Mouse (Mus musculus) liver, embryonic 12.5 days (tissue): Measurements from ENCODE around the gene Bcl11a. TPM values are rescaled to one million over a fixed set of nuclear protein-coding genes. Genes with fewer than 3 reads are reported as not detected.
"Not testable (repeated sequence)": the region's sequence is repeated elsewhere in the genome, so short reads cannot be mapped to it uniquely, and the experiment has no call there.

Source experiments
- ATAC-seq: fragments of 200-750 bp; cut with Nextera tagmentation; 2 replicates; pipeline ENCODE4 v1.8.0; 2017; ENCODE audit warnings: moderate number of reproducible peaks, mild to moderate bottlenecking, moderate library complexity
- H3K27ac ChIP-seq: fragments of 300-500 bp; sonication (generic); 2 replicates; pipeline ENCODE4 v1.5.1; 2016; ENCODE audit warnings: mild to moderate bottlenecking
- H3K27me3 ChIP-seq: fragments of 300-500 bp; sonication (generic); replicated peaks from 2 replicates; pipeline ENCODE4 v1.6.1; 2016; ENCODE audit warnings: mild to moderate bottlenecking, moderate library complexity
- H3K36me3 ChIP-seq: fragments of 300-500 bp; sonication (generic); 2 replicates; pipeline ENCODE4 v1.6.1; 2016; ENCODE audit warnings: mild to moderate bottlenecking, moderate library complexity
- H3K4me1 ChIP-seq: fragments of 300-500 bp; sonication (generic); 2 replicates; pipeline ENCODE4 v1.6.1; 2016
- H3K4me2 ChIP-seq: fragments of 300-500 bp; sonication (generic); 2 replicates; pipeline ENCODE4 v1.6.1; 2016; ENCODE audit warnings: mild to moderate bottlenecking, moderate library complexity
- H3K4me3 ChIP-seq: fragments of 300-500 bp; sonication (generic); 2 replicates; pipeline ENCODE4 v1.5.1; 2016; ENCODE audit warnings: mild to moderate bottlenecking, moderate library complexity
- H3K9ac ChIP-seq: fragments of 300-500 bp; sonication (generic); 2 replicates; pipeline ENCODE4 v1.6.1; 2016; ENCODE audit warnings: mild to moderate bottlenecking, moderate library complexity
- H3K9me3 ChIP-seq: fragments of 300-500 bp; sonication (generic); replicated peaks from 2 replicates; pipeline ENCODE4 v1.6.1; 2016; ENCODE audit warnings: mild to moderate bottlenecking, moderate library complexity
- WGBS: fragments of 180-500 bp; shearing (Covaris S2); methylation state at CpG from one replicate; pipeline ENCODE4 v1.1.7; 2016; ENCODE audit not compliant: insufficient replicate concordance; 5-methylcytosine and 5-hydroxymethylcytosine counted together
- polyA plus RNA-seq: library from polyadenylated mRNA; unstranded; fragments of >200 nt; fragmentation: Nextera tagmentation; extraction: Ambion mirVana; gene quantifications from 2 replicates; pipeline ENCODE4 v1.2.1, GENCODE M21; 2016

The Bcl11a gene
- polyA plus RNA-seq, 1 experiment from 2014 or later = 53.4 TPM

DNA sequence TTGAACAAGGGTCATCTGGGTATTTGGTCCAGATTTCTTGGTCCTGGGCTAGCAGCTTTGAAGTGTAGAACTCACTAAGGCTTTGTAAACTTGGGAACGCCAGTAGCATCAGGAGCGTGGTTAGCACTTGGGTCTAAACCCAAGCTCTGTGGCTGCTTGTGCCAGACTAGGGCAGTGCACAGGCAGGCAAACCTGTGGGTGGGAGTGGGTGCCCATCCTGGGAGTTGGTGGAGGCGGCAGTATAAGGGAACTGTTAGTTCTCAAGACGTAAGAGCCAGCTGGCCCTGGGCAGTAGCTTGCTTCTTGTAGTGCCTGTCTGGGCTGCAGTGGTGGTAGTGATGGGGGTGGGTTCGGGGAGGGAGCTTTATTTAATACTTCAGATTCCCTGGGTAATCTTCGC is 47.2 kb downstream of the Bcl11a start:
- H3K9me3 ChIP-seq = no peaks in the 10 kb centered on the region
- 80% methylated on average over 6 of the region's 6 CpGs for WGBS
- peaks cover 66% of the 10 kb centered on the region for H3K36me3 ChIP-seq
- no peak overlapping the region for H3K4me2 ChIP-seq
- no peak for ATAC-seq
- no peaks in the 10 kb centered on the region for H3K27me3 ChIP-seq
- H3K4me3 ChIP-seq = no peak overlapping the region
- H3K27ac ChIP-seq = peak overlapping the region; percentile 92
- H3K4me1 ChIP-seq = peaks cover 99% of the 10 kb centered on the region
- no peak overlapping the region for H3K9ac ChIP-seq

DNA sequence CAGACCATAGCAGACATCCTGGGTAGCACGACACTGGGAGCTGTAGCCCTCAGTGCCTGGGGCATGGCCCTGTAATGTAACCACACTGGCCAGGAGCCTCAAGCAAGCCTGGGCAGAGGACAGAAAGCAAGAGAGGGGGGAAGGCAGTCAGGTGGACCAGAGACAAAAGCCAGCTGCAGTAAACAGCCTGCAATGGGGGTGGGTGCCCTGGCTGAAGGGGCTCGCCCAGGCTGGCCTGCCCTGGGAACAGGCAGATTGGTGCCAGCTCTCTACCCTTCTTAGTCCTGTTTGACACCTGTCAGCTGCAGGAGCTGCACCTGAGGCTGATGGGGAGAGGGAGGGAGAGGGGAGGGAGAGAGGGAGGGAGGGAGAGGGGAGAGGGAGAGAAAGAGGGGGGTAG is 50.1 kb downstream of the Bcl11a start:
- peaks cover 68% of the 10 kb centered on the region for H3K36me3 ChIP-seq
- 58% methylated on average over 2 of the region's 2 CpGs for WGBS
- H3K27ac ChIP-seq = peak overlapping the region; percentile 92
- H3K27me3 ChIP-seq = no peaks in the 10 kb centered on the region
- no peaks in the 10 kb centered on the region for H3K9me3 ChIP-seq
- H3K4me3 ChIP-seq = no peak overlapping the region
- H3K4me2 ChIP-seq = peak overlapping the region; percentile 32
- peaks cover 99% of the 10 kb centered on the region for H3K4me1 ChIP-seq
- peak overlapping the region; percentile 67 for H3K9ac ChIP-seq
- no peak for ATAC-seq

DNA sequence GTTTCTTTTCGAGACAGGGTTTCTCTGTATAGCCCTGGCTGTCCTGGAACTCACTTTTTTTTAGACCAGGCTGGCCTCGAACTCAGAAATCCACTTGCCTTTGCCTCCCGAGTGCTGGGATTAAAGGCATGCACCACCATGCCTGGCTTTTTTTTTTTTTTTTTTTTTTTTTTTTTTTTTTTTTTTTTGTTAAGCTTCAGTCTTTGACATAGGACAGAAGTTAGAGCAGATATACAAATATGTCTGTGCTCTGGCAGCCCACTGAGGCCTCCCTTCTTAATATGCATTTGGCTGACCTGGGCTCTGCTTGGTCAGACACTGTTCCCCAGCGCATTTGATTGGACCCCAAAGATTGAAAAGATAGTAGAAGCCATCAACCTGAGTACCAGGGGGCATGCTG is 51.0 kb downstream of the Bcl11a start:
- H3K9ac ChIP-seq = peak overlapping the region; percentile 67
- WGBS = 61% methylated on average over 4 of the region's 4 CpGs
- not testable (repeated sequence) for H3K9me3 ChIP-seq, ATAC-seq, H3K27me3 ChIP-seq, H3K4me3 ChIP-seq
- peaks cover 63% of the 10 kb centered on the region for H3K36me3 ChIP-seq
- H3K4me1 ChIP-seq = peaks cover 99% of the 10 kb centered on the region
- peak overlapping the region; percentile 92 for H3K27ac ChIP-seq
- peak overlapping the region; percentile 32 for H3K4me2 ChIP-seq

DNA sequence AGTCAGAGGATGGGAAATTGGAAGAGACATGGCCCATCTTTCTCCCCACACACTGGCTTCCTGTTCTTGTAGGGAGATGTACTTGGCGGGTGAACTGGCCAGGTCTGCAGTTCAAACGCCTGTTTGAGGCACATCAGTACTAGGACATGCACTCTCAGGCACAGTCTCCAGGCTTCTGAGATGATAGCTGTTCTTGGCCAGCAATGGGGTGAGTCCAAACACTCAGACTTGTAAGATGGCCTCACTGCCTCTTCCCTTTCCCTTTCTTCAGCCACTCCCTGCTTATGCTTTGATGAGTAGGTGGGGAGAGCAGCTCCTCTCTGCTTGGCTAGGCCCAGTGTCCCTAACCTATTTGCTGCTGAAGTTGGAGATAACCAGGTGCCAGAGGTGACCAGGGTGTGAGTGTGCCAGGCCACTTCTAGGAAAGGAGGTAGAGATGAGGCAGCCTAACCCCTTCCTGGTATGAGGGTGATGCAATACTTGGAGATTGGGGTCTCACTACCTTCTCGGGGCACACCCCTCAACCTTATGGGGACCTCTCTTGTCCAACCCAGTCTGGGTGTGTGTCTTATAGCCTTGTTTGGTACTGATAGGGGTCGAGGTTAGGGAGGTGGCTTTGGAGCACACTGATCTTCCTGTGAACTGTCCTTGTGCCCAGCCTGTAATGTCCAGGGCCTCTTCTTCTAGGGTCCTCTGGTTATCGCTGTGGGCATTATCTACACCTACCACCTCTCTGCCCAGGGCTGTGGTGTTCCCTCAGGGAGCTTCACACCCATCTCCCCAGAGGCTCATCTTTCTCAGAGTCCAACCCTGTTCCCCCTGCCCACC is 51.7 kb downstream of the Bcl11a start:
- H3K9me3 ChIP-seq = no peaks in the 10 kb centered on the region
- H3K27ac ChIP-seq = peak overlapping the region; percentile 92
- peaks cover 99% of the 10 kb centered on the region for H3K4me1 ChIP-seq
- H3K4me3 ChIP-seq = no peak overlapping the region
- H3K27me3 ChIP-seq = no peaks in the 10 kb centered on the region
- 23% methylated on average over 5 of the region's 5 CpGs for WGBS
- ATAC-seq = peak; percentile 93
- H3K9ac ChIP-seq = peak overlapping the region; percentile 48
- H3K36me3 ChIP-seq = peaks cover 57% of the 10 kb centered on the region
- H3K4me2 ChIP-seq = peak overlapping the region; percentile 24

DNA sequence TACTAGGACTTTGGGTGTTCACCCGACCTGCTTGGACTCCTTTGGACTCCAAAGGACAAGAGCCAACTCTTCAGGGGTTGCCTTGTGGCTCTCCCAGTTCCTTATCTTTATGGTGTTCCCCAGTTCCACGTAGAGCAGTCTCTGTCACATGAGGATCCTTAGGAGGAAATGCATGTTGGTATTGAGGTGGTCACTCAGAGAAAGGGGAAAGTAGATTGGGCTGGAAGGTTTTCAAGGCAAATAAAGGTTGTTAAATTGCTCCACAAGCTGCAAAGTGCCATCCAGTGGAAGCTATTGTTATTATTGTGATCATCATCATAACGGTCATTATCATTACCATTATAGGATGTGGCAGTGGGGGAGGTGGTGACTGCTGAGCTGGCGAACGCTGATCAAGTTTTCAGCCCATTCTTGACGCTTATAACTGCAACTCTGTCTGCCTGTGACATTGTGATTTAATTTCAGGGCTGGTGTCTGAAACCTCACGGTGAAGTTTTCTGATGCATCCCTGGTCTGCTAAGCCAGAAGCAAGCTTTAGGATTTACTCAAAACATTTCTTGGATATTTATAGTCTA is 52.4 kb downstream of the Bcl11a start:
- H3K9me3 ChIP-seq = no peaks in the 10 kb centered on the region
- WGBS = 33% methylated on average over 7 of the region's 7 CpGs
- peaks cover 53% of the 10 kb centered on the region for H3K36me3 ChIP-seq
- no peak for ATAC-seq
- no peaks in the 10 kb centered on the region for H3K27me3 ChIP-seq
- peak overlapping the region; percentile 24 for H3K4me2 ChIP-seq
- H3K9ac ChIP-seq = peak overlapping the region; percentile 48
- peaks cover 100% of the 10 kb centered on the region for H3K4me1 ChIP-seq
- peak overlapping the region; percentile 92 for H3K27ac ChIP-seq
- H3K4me3 ChIP-seq = no peak overlapping the region

DNA sequence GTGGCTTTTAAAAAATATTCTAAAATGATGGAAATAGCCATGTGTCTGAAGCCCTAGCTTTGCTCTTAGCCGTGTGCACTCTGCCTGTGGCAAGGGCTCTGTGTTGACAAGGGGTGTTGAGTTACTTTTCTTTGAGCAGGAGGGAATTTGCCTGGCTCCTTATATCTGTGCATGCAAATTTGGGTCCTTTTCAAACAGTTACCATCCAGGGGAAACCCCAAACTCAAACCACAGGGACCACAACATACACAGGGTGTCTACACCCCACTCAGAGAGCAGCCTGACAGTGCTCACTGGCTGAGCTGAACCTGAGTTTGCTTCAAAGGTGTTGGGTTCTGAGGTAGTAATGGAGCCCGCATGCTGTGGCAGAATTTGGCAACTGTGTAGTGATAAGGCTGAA is 54.0 kb downstream of the Bcl11a start:
- no peak overlapping the region for H3K4me3 ChIP-seq
- peaks cover 100% of the 10 kb centered on the region for H3K4me1 ChIP-seq
- H3K36me3 ChIP-seq = peaks cover 40% of the 10 kb centered on the region
- peak overlapping the region; percentile 47 for H3K9ac ChIP-seq
- H3K27ac ChIP-seq = peak overlapping the region; percentile 92
- H3K9me3 ChIP-seq = no peaks in the 10 kb centered on the region
- no peak for ATAC-seq
- no peaks in the 10 kb centered on the region for H3K27me3 ChIP-seq
- WGBS = 62% methylated on average over 2 of the region's 2 CpGs
- H3K4me2 ChIP-seq = no peak overlapping the region

DNA sequence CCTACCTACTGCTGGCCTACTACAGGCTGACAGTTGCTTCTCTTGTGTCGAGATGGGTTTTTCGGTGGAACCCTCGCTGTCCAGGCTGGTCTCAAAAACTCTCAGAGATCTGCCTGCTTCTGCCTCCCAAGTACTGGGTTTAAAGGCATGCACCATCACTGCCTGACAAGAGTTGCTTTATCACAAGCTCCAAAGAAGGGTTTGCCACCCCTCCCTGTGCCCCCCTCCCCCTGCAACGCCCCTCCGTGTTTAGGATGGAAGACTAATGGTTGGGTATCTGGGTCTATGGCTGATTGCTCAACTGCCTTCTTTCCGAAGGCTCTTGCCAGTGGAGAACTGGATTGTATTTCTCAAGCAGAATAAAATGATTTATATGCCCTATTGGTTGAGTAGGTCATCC is 54.5 kb downstream of the Bcl11a start:
- peaks cover 100% of the 10 kb centered on the region for H3K4me1 ChIP-seq
- H3K36me3 ChIP-seq = peaks cover 36% of the 10 kb centered on the region; the same call in 1 of the 2 replicates
- WGBS = 58% methylated on average over 6 of the region's 6 CpGs
- ATAC-seq = no peak
- peak overlapping the region; percentile 14; the same call in 1 of the 2 replicates for H3K9ac ChIP-seq
- no peak overlapping the region for H3K4me3 ChIP-seq
- H3K4me2 ChIP-seq = peak overlapping the region; percentile 3; the same call in 1 of the 2 replicates
- peak overlapping the region; percentile 92 for H3K27ac ChIP-seq
- no peaks in the 10 kb centered on the region for H3K9me3 ChIP-seq
- H3K27me3 ChIP-seq = no peaks in the 10 kb centered on the region

DNA sequence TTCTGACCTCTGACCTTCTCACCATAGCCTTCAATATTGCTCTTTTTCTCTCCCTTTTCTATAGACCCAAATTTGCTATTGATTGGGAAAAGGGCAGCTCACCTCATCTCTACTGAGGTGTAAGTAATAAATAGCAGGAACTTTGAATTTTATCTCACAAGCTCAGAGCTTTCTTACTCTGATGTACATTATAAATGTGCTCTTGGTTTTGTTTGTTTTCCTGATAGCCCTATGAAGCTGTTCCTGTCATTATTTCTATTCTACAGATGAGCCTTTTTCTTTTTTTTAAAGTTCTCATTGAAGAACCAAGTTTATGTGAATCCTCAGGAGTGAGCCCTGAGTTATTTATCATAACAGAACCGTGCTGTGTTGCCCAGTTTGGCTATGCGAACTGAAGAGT is 55.0 kb downstream of the Bcl11a start:
- Histone ChIP-seq H3K9ac (no peak overlapping the region), H3K36me3 (peaks cover 36% of the 10 kb centered on the region; the same call in 1 of the 2 replicates), H3K27me3 (no peaks in the 10 kb centered on the region), H3K4me1 (peaks cover 100% of the 10 kb centered on the region), H3K4me2 (no peak overlapping the region), H3K4me3 (no peak overlapping the region), H3K9me3 (no peaks in the 10 kb centered on the region), H3K27ac (peak overlapping the region; percentile 92)
- 61% methylated on average over 2 of the region's 2 CpGs for WGBS
- no peak for ATAC-seq

DNA sequence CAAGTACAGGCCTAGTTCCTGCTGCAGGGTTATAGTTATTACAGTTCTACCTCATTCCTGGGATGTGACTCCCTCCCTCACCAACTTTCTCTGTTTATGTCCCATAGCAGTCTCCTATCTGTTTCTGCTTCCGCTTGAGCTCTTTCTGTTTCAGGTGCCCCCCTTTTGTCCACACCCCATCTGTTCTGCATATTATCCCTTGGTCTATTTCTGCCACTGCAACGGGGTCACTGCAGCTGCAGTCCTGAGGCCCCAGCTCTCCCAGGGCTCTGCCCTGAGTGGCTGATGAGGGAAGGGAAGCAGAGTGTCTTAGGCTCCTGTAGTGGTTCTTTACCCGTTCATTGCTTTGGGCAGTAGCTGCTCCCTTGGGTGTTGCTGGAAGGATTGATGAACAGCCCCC is 55.6 kb downstream of the Bcl11a start:
- no peak overlapping the region for H3K4me3 ChIP-seq
- peak overlapping the region; percentile 39 for H3K9ac ChIP-seq
- H3K27ac ChIP-seq = peak overlapping the region; percentile 92
- H3K4me2 ChIP-seq = peak overlapping the region; percentile 0; the same call in 1 of the 2 replicates
- H3K27me3 ChIP-seq = no peaks in the 10 kb centered on the region
- 41% methylated on average over 3 of the region's 3 CpGs for WGBS
- no peak for ATAC-seq
- peaks cover 99% of the 10 kb centered on the region for H3K4me1 ChIP-seq
- H3K36me3 ChIP-seq = peaks cover 38% of the 10 kb centered on the region
- H3K9me3 ChIP-seq = no peaks in the 10 kb centered on the region

DNA sequence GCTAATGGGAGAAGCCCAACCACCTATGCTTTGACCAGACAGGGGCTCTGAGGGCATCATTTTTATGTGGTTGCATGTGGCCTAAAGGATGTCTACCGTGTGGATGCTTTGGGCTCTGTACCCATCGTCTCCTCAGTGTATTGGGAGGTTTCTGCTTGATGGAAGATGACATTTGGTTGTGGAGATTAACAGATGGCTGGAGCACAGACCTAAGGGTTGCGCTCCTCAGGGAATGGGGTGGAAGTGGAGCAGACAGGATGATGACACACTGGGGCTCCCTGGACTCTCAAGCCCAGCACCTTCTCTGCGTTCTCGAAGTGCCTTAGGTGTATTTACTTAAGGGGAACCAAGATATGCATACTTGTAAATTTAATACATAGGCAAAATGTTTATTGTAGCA is 56.1 kb downstream of the Bcl11a start:
- ATAC-seq = no peak
- no peak overlapping the region for H3K4me3 ChIP-seq
- peaks cover 99% of the 10 kb centered on the region for H3K4me1 ChIP-seq
- H3K9me3 ChIP-seq = no peaks in the 10 kb centered on the region
- WGBS = 73% methylated on average over 5 of the region's 5 CpGs
- peak overlapping the region; percentile 0; the same call in 1 of the 2 replicates for H3K4me2 ChIP-seq
- H3K27ac ChIP-seq = peak overlapping the region; percentile 92
- peaks cover 42% of the 10 kb centered on the region for H3K36me3 ChIP-seq
- peak overlapping the region; percentile 39 for H3K9ac ChIP-seq
- H3K27me3 ChIP-seq = no peaks in the 10 kb centered on the region

DNA sequence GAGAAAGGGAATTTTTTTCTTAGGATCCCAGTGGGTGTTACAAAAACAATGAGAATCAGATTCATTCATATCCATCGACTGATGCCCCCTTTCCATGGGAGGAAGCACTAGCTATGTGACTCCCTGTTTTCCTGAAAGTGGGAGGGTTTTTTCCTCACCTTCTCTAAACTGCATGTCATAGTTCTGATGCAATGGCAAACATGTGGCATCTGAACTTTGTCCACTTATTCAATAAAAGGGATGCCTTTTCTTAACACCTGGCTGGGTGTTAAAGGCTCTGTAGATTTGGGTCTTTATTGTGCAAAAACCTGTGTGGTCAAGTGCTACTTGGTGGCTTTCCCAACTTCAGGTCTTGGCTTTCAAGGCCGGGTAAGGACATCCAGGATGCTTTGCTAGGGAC is 57.4 kb downstream of the Bcl11a start:
- Histone ChIP-seq H3K4me3 (no peak overlapping the region), H3K27ac (peak overlapping the region; percentile 92), H3K4me2 (peak overlapping the region; percentile 56), H3K9ac (peak overlapping the region; percentile 56), H3K27me3 (no peaks in the 10 kb centered on the region), H3K36me3 (peaks cover 55% of the 10 kb centered on the region), H3K9me3 (no peaks in the 10 kb centered on the region), H3K4me1 (peaks cover 97% of the 10 kb centered on the region)
- ATAC-seq = no peak
- 48% methylated on average over 2 of the region's 2 CpGs for WGBS

DNA sequence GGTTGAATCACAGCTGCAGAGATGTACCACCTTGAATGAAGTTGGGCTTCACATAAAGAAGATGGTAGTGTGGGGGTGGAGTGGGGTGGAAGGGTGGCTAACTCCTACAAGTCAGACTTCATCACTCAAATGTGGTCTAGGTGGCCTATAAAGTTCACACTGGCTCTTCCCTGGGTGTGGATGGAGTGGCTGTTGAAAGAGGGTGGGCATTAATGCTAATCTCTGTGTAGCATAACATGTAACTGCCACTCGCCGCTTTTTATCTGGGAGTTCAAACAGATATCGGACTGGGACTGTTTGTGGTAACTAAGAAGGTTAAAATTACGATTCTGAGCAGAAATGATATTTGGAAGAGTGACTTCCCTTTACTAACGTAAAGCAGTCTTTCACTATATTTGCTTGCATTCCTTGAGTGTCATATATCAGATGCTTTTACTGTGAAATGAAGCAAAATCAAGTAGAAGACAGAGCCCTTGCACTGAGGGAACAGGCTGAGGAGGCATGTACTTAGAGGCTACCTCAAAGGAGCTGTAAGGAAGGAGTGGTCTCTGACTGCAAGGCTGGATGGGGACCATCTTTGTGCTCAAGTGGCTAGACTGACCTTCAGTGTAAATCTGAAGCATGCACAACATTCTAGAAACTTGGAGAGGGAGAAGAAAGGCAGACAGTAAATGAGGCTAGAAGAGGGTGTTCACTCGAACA is 58.4 kb downstream of the Bcl11a start:
- WGBS = 12% methylated on average over 6 of the region's 6 CpGs
- ATAC-seq = peak; percentile 92
- Histone ChIP-seq H3K27me3 (no peaks in the 10 kb centered on the region), H3K36me3 (peaks cover 55% of the 10 kb centered on the region), H3K9ac (peak overlapping the region; percentile 56), H3K4me2 (peak overlapping the region; percentile 56), H3K4me1 (peaks cover 97% of the 10 kb centered on the region), H3K4me3 (no peak overlapping the region), H3K27ac (peak overlapping the region; percentile 92), H3K9me3 (no peaks in the 10 kb centered on the region)
